Mouse (Mus musculus) ovary, postnatal 36 days (tissue): Measurements from ENCODE around the gene Gm3005.
"Not testable (repeated sequence)": the region's sequence is repeated elsewhere in the genome, so short reads cannot be mapped to it uniquely, and the experiment has no call there.

Source experiments
- DNase-seq: peaks from one replicate; pipeline ENCODE4 v3.0.0; 2022; ENCODE audit warnings: low spot score, mixed read lengths

The Gm3005 gene

DNA sequence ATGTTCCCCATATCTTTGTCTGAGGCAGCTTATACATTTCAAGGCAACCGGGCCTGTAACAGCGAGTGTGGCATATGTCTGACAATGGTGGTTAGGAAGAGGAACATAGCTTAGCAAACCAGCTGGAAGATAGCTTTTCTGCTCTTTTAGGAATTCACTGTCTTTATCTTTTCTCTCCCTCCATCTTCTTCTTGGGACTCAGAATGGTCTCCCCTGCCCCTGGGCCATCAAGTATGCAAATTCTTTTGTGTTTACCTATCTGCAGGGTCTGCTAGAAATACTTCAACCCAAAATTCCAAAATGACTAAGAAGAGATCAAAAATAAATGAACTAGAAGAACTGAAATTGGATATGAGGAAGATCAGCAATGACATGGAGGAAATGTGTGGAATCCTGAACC is at the start of gene Gm3005:
TSS of gene Gm3005 (plus strand) at position 301 of the 400 bp plus-strand sequence.
- not testable (repeated sequence) for DNase-seq

GRCm38 (mm10) chr14:3394793-3395192 is 33.1 kb upstream of the Gm3005 start, which contains the start of gene Gm10413:
TSS of gene Gm10413 (plus strand) at chr14:3395093.
- DNase-seq, result not testable (repeated sequence)

- not testable (repeated sequence) for DNase-seq
These were observed 15.6 kb upstream of the Gm3005 start, which contains the start of gene Gm10409 for GRCm38 (mm10) chr14:3412314-3412713. TSS of gene Gm10409 (plus strand) at chr14:3412614.

DNA sequence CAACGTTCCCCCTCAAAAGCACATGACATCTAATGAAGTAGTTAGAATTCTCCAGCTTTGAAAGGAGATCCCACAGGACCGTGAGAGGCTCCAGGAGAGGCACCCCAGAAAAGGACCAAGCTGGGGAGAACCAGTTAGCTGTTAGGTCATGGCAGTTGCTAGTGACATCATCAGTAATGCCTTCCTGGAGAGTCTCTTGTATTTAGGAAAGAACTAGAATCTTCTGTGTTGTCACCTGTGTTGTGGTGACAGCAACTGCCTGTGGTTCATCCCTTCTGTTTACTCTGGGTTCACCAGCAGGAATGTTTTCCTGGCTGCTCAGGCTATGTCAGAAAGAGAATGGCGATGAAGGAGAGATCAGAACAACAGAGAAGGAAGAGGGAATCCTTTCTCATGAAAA is 21.2 kb downstream of the Gm3005 start, which contains the start of gene Gm10408:
TSS of gene Gm10408 (plus strand) at position 301 of the 400 bp plus-strand sequence.
- not testable (repeated sequence) for DNase-seq

DNA sequence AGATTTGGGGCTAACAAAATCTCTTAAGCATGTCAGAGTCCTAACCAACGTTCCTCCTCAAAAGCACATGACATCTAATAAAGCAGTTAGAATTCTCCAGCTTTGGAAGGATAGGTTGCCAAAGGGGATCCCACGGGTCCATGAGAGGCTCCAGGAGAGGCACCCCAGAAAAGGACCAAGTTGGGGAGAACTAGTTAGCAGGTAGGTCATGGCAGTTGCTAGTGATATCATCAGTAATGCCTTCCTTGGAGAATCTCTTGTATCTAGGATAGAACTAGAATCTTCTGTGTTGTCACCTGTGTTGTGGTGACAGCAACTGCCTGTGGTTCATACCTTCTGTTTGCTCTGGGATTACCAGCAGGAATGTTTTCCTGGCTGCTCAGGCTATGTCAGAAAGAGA is 206.3 kb downstream of the Gm3005 start, which contains the start of gene Gm3012:
TSS of gene Gm3012 (plus strand) at position 301 of the 400 bp plus-strand sequence.
- DNase-seq, result not testable (repeated sequence)
